Mouse (Mus musculus) heart, adult 11 months (tissue): ENCODE results near the gene Jmjd8.

Source experiments
- DNase-seq: peaks from one replicate; pipeline ENCODE4 v3.0.0; 2022

Jmjd8 gene

GRCm38 (mm10) chr17:25833291-25833663 lies 4.6 kb downstream of the Jmjd8 start, which contains the start of gene Stub1:
Gene Stub1, minus strand, starts transcription at chr17:25833404.
- DNase-seq = peak; percentile 99

DNA sequence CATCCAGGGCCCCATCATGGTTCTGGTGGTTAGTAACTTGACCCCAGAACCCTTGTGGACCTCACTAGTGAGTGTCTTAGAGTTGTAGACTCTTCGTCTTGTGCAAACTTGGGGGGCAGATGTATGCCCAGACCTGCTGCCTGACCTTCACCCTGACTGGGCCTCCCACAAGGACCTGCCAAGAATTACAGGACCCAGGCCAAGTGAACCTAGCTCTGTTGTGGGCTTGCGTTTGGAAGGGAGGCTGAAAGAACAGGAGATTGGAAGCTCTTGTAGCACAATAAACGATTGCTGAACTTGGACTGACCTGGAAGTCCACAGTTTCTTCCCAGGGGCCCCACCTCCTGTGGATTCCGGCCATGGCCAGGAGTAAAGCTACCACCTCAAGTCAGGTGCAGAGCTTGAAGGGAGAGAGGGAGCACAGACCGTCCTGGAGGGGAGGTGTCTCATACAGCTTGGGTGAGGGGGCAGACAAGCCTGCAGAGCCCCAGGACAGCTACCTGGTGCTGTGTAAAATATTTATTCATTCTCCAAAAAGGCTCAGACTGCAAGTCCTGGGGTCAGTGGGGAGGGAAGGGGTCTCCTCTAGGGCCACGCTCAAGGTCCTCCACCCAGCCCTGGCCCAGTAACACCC lies 5.4 kb downstream of the Jmjd8 start:
- peak; percentile 96 for DNase-seq

DNA sequence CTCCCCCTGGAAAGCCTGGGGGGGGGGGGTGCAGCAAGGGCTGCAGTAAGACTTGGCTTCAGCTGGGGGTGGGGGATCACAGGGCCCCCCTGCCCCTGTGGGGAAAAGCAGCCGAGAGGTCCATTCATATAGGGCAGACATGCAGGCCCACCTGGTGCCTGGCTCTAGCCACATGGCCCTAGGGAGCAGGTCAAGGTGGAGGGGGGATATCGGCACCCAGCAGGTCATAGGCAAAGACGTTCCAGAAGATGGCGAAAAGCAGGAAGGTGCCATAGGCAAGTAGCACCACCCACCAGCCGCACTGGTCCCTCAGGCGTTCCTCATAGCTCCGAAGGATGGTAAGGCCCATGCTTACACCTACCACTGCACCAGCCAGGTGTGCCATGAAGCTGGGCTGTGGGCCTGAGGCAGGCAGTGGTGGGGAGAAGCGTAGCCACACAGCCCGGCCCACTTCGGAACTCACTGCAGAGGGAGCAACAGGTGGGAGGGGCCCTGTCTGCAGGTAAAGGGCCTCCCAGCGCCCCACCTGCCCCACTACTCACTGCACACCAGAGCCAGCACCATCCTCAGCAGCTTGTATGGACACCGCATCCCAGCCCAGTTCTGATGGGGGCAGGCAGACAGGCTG lies 6.0 kb downstream of the Jmjd8 start:
- peak; percentile 97 for DNase-seq

- peak; percentile 96 for DNase-seq
These were observed 6.6 kb downstream of the Jmjd8 start for GRCm38 (mm10) chr17:25835301-25835700.

- DNase-seq = peak; percentile 96
These were observed 7.1 kb downstream of the Jmjd8 start for GRCm38 (mm10) chr17:25835816-25836215.

- DNase-seq = peak; percentile 95
These were observed 7.9 kb downstream of the Jmjd8 start for GRCm38 (mm10) chr17:25836397-25837075.

GRCm38 (mm10) chr17:25837076-25837410 lies 8.4 kb downstream of the Jmjd8 start, which contains the start of gene Rhbdl1:
Gene Rhbdl1, minus strand, starts transcription at chr17:25837295.
- peak; percentile 98 for DNase-seq

- peak; percentile 89 for DNase-seq
These were observed 8.9 kb downstream of the Jmjd8 start for GRCm38 (mm10) chr17:25837533-25837932.

- peak; percentile 86 for DNase-seq
These were observed 10.2 kb downstream of the Jmjd8 start for GRCm38 (mm10) chr17:25838904-25839303.

GRCm38 (mm10) chr17:25839455-25840235 lies 11.0 kb downstream of the Jmjd8 start:
- peak; percentile 92 for DNase-seq

DNA sequence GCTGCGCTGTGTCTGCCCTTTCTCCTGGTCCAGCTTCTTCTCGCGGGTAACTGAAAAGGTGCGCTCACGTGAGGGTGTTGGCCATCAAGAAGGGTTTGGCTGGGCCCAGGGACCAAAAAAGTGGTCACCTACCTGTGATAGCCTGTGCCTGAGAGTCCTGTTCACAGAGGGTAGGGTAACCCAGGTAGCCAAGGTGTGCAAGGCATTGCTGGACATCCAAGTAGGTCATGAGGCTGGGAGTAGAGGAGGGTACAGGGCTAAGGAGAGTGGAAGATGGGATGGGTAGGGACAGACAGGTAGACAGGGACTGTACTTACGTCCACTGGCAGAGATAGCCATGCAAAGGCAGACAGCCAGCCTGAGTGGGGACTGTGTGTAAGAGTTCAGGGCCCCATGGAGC lies 11.9 kb downstream of the Jmjd8 start:
- DNase-seq = peak; percentile 90

DNA sequence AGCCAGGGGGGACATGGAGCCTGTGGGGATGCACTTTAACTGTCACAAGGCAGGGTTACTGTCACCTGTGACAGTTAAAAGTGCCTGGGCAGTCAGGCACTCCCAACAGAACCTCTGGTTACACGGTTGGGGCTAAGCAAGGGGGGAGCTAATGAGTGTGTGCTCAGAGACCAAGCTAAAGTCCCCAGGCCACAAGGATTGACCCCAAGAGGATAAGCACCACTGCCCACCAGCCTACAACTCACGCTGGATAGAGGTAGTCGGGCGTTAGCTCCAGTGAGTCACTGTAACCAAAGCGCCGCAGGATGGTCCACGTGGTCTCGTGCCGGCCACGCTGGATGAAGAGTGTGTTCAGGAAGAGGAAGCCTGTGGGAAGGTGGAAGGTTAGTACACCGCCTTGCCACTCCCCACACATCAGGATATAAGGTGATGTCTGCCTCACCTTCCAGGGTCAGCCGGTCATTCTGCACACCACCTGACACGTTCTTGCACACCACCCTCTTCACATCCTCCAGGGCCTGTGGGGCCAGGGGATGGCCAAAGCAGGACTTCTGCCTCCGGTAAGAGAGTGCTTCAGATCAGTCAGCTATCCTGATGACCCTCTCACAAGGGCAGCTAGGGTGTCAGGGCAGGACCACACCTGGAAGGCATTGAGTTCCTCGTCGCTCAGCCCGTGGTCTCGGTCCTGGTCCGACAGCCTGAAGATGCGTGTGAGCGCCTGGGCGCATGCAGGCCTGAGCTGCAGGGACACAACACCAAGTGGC lies 12.6 kb downstream of the Jmjd8 start, which contains the start of gene Gm20683:
Gene Gm20683, minus strand, starts transcription at position 647 of the 764 bp plus-strand sequence.
- DNase-seq = peak; percentile 91

- no peak for DNase-seq
These were observed 13.8 kb downstream of the Jmjd8 start for GRCm38 (mm10) chr17:25842509-25842908.

- DNase-seq = no peak
These were observed 14.5 kb downstream of the Jmjd8 start for GRCm38 (mm10) chr17:25843122-25843521.

GRCm38 (mm10) chr17:25843636-25844395 lies 15.1 kb downstream of the Jmjd8 start:
- DNase-seq = no peak

DNA sequence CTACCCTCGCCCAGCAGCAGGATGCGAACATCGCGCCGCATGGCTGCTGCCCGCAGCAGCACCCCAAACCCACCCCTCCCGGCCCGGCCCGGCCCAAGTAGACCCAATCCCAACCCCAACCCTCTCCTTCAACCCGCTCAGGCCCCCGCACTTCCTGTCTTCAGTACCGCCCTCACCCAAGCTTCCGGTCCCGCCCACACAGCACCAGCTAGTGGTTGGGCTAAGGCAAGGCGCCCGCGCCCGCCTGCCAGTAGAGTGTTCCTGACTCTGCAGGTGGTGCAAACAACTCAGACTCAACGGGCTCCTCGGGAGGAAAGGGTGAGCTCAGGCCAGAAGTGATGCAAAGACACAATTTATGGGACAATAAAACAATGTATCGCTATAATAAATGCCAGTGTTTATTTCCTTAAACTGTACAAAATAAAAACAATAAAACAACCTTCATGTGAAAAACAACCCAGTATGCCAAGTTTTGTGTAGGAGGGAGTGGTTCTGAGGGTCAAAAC lies 15.8 kb downstream of the Jmjd8 start, which contains the start of gene Rhot2:
Gene Rhot2, minus strand, starts transcription at position 456 of the 506 bp plus-strand sequence.
- peak; percentile 100 for DNase-seq

GRCm38 (mm10) chr17:25860229-25860628 lies 31.6 kb downstream of the Jmjd8 start:
- no peak for DNase-seq

- DNase-seq = peak; percentile 99
These were observed 32.4 kb downstream of the Jmjd8 start, which contains the start of gene Wdr90 for GRCm38 (mm10) chr17:25860832-25861703. Gene Wdr90, minus strand, starts transcription at chr17:25861501.

DNA sequence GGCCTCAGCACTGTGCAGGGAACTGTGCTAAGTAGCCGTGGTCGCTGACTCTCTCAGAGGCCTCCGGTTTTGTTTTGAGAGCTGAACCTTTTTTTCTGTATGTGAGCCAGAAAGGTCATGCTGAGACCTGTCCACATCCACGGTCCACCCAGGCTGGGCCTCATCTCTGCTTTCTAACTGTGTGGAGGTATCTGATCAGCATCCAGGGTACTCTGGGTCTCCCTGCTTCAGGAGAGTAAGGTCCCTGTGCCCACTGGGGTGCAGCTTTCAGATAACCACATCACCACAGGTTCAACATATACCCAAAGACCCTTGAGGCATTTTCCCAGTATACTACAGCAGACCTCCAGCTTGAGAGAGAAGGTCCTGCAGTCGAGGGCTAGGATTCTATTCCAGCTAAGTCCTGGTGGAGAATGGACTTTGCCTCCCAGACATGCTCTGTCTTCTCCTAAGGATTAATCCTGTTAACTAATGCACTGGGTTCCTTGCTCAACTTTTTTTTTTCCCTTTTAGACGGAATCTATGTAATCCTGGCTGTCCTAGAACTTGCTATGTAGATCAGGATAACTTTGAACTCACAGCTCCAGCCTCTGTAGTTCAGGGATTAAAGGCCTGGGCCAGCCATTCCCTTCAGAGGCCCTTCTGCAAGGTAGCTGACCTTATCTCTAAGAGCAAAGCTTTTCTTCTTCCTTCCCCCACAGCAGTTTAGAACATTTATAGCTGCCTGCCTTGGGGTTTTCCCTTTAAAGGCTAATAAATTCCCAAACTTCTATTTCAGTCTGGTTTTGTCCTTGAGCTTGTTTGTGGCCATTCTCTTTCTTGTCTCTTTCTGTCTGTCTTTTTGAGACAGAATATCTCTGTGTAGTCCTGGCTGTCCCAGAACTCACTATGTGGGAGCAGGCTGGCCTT lies 33.3 kb downstream of the Jmjd8 start:
- DNase-seq = no peak
